Mouse (Mus musculus) c-Kit-positive CD71-negative TER-119-negative erythroid progenitor cells, embryonic 14.5 days (primary cell): ENCODE measurements around the gene Zfp710.
"Not testable (repeated sequence)": the region's sequence is repeated elsewhere in the genome, so short reads cannot be mapped to it uniquely, and the experiment has no call there.

Source experiments
- DNase-seq: peaks from one replicate; pipeline ENCODE4 v3.0.0-alpha.2; 2013; ENCODE audit warnings: low read depth

Gene Zfp710

DNA sequence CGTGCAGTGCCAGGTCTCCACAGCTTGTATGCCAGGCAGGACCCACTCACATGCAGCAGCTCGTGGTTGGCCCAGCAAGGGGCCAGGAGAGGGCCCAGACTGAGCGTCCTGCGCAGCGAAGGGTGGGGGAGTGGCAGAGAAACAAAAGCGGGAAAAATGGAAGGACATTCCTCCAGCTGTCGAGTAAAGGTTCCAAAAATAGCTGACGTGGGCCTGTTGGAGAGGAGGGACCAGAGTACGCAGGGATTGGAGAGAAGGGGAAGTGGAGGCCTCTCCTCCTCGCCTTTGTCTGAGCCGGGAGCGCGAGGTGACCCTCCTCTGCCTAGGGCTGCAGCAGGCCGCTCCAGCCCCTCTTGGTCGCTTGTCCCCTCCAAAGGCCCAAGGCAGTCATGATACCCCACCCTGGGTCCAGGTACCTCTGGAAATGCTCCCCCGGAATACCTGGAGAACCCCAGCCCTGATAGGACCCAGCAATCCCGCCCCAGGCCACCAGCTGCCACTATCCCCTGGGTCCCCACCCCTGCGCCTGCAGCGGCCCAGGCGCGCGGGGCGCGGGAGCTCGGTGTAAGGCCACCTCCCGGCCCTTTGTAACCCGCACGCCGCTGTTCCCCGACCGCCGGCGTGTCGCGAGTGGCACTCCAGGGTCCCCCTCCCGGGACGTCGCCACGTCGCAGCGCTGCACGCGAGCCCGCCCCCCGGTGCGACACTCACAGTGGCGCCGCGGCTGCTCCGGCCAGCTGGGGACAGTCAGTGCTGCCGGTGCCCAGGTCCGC lies 90.0 kb downstream of the Zfp710 start:
- no peak for DNase-seq

DNA sequence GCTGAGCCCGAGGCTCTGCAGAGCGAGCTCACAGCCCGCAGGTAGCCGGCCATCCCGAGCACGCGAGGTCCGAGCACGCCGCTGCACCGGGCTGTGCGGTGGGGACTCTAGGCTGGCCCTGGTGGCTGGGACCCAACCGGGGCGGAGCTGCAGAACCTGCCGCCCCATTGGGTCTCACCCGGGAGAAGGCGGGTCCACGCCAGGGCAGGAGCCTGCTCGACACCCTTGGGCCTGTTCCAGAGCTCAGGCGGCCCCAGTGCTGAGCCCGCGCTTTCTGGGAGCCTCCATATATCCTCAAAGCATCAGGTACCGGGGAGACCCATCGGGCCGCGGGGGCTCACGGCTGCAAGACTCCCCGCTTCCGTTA lies 90.6 kb downstream of the Zfp710 start, which contains the start of gene Idh2:
Gene Idh2 (minus strand): TSS at position 169 of the 367 bp plus-strand sequence.
- DNase-seq: peak; percentile 65

DNA sequence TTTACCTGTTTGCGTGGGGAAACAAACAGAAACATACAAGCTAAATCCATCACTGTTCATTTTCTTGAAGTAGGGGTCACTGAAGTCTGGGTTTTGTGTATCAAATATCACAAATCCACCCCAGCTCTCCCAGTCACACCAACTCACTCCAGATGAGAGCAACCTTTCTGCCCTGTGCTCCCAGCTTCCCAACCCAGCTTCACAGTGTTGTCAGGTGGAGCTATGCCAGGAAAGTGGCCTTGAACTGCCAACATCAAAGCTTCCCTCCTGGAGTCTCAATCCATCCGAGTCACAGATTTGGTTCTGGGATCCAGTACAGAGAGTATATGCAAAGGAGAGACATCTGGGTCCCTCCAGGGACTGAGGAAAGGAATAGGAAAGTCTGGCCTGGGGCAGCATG lies 91.5 kb downstream of the Zfp710 start:
- no peak for DNase-seq

DNA sequence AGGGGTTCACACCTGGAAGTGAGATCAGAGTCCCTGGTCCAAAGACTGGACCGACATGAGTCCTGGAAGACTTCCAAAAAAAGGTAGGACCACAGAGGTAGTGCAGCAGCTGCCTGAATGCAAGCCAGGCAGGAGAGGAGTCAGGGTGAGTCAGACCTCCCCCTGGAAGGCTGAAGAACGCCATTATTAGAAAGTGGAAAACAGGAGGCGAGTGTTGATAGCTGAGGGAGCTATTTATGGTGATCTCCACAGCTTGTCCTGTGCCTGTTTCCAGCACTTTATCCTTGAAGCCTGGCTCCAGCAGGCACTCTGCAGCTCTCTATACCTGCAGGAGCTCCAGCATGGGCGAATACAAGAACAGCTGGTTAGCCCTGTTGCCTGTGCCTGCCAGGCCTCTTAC lies 94.6 kb downstream of the Zfp710 start:
- DNase-seq: no peak

DNA sequence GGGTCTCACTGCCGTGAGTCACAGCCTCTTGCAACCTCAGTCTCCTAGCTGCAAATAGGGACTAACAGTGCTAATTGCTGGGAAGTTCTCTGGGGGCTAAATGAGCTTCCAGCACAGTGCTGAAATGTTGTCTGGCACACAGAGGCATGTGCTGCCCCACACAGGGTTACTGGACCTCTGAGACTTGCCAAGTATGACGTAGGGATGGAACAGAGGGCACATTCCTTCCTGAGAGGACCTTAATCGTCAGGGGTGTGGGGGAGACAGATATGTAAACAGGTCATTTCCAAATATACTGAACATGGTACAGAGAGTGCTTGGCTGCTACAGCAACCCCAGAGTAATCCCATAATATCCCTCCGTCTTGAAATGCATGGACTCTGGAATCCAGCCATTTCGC lies 96.5 kb downstream of the Zfp710 start:
- DNase-seq: no peak

DNA sequence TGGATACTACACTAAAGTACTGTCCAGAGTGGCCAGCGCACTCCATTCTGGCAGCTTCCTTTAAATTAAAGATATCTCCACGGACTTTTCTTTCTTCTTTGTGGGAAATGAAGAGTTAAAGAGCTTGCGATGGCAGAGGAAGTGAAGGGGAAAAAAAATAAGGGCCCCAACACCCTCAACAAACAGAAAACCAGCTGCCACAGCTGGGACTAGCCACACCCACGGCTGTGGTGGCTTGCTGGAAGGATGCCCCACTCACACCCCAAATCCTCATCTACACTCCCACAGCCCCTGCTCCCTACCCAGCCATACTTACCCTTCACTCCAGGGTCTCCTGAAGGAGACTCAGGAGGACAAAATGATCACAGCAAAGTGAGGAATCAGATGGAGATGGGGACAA lies 98.5 kb downstream of the Zfp710 start:
- no peak for DNase-seq

DNA sequence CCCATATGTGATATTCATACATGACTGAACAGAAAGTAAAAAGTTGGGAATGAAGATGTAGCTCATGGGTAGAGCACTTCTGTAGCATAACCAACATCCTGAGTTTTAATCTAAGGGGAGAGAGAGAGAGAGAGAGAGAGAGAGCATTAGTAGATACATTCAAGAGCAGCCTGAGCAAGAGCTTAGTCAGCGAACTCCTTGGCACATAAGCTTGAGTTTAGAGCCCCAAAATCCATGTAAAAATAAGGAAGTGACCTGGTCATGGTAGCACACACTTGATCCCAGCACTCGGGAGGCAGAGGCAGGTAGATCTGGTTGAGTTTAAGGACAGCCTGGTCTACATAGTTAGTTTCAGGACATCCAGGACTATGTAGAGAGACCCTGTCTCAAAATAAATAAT lies 99.1 kb downstream of the Zfp710 start:
- DNase-seq: no peak

DNA sequence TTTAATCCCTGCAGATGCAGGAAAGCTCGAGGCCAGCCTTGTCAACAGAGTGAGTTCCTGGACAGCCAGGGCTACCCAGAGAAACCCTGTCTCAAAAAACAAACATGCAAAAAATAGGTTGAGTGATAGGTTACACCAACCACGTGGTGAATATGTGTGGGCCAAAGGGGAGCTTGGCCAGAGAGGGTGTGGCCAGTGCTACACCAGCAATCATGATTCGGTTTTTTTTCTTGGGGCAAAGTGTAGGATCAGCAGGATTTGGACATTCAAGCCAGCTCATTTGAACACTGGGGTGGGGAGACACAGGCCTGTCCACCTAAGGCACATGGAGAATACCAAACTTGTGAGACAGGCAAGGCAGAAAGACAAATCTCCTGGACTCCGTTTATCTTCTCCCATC lies 104.7 kb downstream of the Zfp710 start:
- no peak for DNase-seq

DNA sequence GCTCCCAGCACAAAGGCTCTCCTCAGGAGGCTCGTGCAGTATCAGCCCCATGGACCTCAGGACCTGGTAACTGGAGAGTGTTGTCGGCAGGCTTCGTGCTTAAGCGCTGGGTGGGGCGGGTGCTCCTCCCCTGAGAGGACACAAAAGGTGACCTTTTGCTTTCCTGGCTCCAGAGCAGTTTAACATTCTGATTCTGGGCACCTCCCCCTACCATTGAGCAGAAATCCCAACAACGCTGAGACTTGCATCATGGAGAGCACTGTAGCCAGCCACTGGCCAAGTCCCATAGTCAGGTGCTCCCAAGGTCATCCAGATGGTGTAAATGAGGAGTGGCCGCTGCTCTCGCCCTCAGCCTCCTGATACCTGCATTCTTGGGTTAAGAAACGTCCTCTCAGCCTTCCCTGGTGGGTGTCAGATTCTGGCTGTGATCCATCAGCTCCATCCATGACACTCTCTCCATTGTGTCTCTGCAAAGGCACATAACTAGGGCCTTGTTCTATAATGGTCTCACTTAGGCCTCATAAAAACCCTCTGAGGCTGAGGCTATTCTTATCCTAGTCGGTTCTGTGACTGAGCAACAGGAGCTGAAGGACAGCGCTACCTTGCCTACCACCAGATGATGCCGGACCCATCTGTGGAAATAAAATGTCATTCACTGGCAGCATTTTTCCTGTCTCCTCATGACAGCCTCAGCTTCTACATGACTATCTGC lies 105.9 kb downstream of the Zfp710 start:
- DNase-seq: no peak

DNA sequence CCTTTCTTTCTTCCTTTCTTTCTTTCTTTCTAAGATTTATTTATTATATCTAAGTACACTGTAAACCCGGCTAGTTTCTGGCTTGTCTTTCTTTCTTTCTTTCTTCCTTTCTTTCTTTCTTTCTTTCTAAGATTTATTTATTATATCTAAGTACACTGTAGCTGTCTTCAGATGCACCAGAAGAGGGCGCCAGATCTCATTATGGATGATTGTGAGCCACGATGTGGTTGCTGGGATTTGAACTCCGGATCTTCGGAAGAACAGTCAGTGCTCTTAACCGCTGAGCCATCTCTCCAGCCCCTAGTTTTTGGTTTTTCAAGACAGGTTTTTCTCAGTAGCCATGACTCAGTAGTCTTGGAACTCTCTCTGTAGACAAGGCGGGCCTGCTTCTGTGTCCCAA lies 106.7 kb downstream of the Zfp710 start:
- DNase-seq: not testable (repeated sequence)

DNA sequence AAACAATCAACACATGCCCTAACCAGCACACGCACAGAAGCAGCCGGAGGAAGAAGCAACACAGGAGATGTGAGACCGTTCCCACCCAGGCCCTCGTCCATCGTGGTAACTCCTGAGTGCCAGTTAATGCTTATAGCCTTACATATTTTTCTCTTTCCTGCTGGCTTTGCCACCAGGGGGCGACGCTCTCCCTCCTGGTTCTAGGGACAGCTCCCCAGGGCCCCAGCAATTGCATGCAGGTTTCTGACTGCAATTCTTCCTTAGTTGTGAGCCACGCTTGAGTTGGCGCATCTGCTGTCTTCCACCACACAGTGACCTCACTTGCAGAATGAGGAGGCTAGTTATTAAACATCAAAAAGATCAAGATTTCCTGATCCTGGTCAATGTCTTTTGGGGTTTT lies 107.9 kb downstream of the Zfp710 start:
- DNase-seq: peak; percentile 81

DNA sequence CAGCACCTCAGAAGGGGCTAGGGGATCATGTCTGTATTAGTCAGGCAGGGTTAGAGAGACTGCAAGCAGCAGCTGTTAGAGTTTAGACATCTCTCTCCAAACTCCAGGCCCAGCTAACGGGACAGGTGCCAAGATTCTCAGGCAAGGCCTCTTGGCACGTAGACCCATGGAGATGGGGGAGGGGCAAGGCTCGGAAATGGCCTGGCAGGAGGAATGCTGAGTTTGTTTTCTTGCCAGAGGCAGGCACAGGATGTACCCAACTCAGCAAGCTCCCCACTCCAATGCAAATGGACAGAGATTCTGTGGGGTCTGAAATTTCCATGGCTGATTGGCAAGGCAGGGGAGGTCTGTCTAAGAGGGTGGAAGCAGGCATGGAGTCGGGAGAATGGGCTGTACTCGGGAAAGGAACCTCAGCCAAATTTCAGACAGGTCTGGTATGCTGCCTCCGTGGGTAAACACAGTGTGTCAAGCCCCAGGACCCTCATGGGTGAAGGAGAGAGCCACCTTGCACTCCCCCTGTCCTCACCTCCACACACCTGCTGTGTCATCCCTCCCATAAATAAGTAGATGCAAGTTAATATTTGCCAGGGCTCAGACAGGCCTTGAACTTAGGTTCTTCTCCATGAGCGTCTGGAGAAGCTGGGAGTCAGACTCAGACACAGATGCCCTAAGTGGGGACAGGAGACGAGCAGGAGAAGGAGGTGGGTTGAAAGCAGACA lies 110.0 kb downstream of the Zfp710 start:
- no peak for DNase-seq

DNA sequence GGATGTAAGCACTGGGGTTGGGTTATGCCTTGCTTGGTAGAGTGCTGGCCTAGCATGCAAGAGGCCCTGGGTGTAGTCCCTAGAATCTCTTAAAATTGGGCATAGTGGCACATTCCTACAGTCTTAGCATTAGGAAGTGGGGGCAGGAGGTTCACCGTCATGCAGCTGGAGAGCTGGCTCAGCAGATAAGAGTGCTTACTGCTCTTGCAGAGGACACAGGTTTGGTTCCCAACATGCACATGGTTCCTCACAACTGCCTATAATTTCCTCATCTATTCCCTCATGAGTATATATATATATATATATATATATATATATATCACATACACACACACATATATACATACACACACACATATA lies 110.5 kb downstream of the Zfp710 start:
- no peak for DNase-seq

DNA sequence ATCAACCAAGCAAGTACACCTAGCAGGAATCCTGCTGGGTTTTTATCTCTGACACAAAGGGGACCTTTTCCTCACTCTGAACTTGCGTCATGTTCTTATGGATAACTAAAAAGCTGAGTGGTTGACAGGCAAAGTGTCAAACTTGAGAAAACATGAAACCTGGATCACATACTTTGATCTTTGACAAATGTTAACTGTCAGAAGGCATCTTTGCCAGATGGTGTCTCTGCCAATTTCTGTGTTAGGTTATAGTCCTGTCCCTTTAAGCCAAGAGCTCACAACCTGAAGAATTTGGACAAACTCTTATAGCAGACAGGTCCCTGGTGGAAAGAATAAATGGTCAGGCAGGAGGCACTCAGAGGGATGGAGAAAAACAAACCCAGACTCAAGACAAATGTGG lies 113.8 kb downstream of the Zfp710 start:
- DNase-seq: no peak

DNA sequence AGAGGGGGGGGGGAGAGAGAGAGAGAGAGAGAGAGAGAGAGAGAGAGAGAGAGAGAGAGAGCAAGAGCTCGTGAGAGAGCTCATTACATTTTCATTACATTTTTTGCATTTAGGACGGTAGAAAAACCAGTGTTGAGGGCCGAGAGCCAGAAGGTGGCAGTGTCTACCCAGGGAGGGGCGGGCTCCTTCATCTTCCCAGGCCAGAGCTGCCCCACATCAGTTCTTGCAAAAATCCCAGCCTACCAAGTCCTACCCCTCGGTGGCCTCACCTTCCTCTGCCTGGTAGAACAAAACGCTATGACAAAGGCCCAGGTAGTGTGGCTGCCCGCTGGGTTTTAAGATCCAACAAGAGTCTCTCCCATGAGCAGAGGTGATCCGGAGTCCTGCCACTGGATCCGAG lies 116.2 kb downstream of the Zfp710 start:
- DNase-seq: peak; percentile 63
